Mouse (Mus musculus) hindbrain, embryonic 16.5 days (tissue): ENCODE data around the gene Nudt15. TPM values are rescaled to one million over a fixed set of nuclear protein-coding genes. Genes with fewer than 3 reads are reported as not detected.

ENCODE experiments used
- ATAC-seq: fragments of 200-750 bp; cut with Nextera tagmentation; 2 replicates; pipeline ENCODE4 v1.8.0; 2017; ENCODE audit warnings: moderate TSS enrichment, moderate library complexity
- H3K27ac ChIP-seq: fragments of 300-500 bp; sonication (generic); 2 replicates; pipeline ENCODE4 v1.5.1; 2014; ENCODE audit warnings: low read depth, mild to moderate bottlenecking, control low read depth, low read length, moderate library complexity
- H3K27me3 ChIP-seq: fragments of 300-500 bp; sonication (generic); replicated peaks from 2 replicates; pipeline ENCODE4 v1.6.1; 2014; ENCODE audit warnings: low read length; ENCODE audit not compliant: control insufficient read depth, insufficient read depth
- H3K36me3 ChIP-seq: fragments of 300-500 bp; sonication (generic); 2 replicates; pipeline ENCODE4 v1.6.1; 2014; ENCODE audit warnings: mild to moderate bottlenecking, low read length, moderate library complexity, mixed read lengths; ENCODE audit not compliant: control insufficient read depth, insufficient read depth
- H3K4me1 ChIP-seq: fragments of 300-500 bp; sonication (generic); 2 replicates; pipeline ENCODE4 v1.6.1; 2014; ENCODE audit warnings: low read depth, low read length; ENCODE audit not compliant: control insufficient read depth, insufficient read depth
- H3K4me2 ChIP-seq: fragments of 300-500 bp; sonication (generic); 2 replicates; pipeline ENCODE4 v1.6.1; 2014; ENCODE audit warnings: mild to moderate bottlenecking, low read length, control low read depth, moderate library complexity
- H3K4me3 ChIP-seq: fragments of 300-500 bp; sonication (generic); 2 replicates; pipeline ENCODE4 v1.5.1; 2014; ENCODE audit warnings: mild to moderate bottlenecking, low read length, control low read depth, moderate library complexity
- H3K9ac ChIP-seq: fragments of 300-500 bp; sonication (generic); 2 replicates; pipeline ENCODE4 v1.6.1; 2014; ENCODE audit warnings: low read depth, mild to moderate bottlenecking, control low read depth, low read length, moderate library complexity
- H3K9me3 ChIP-seq: fragments of 300-500 bp; sonication (generic); 2 replicates; pipeline ENCODE4 v1.6.1; 2014; ENCODE audit warnings: mild to moderate bottlenecking, low read length, moderate library complexity; ENCODE audit not compliant: control insufficient read depth
- WGBS: fragments of 180-500 bp; shearing (Covaris S2); extraction: QIAGEN DNeasy Blood & Tissue Kit; methylation state at CpG from one replicate; pipeline ENCODE4 v1.1.7; 2014; 5-methylcytosine and 5-hydroxymethylcytosine counted together
- polyA plus RNA-seq: library from polyadenylated mRNA; unstranded; fragments of >200 nt; fragmentation: Nextera tagmentation; extraction: Ambion mirVana; gene quantifications from 2 replicates; pipeline ENCODE4 v1.2.1, GENCODE M21; 2015

The Nudt15 gene
- polyA plus RNA-seq, 1 experiment from 2014 or later, result 8.5 TPM

DNA sequence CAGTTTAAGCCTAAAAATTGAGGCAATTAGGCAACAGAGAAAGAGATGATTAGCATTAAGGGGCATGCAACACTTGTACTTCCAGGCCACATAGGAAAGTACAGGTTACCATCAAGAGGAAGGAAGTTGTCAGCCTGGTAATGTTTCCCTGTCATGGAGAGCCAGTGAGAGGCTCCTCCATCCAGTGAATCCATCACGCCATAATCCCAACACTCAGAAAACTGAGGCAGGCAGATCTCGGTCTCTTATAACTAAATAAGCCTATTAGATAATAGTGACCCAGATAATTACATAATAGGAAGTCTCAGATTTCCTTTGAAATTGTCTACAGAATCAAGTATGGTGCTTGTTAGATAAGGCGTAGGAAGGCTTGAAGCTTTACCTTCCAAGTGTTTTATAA is 23.9 kb downstream of the Nudt15 start:
- no peaks in the 10 kb centered on the region for H3K36me3 ChIP-seq
- H3K9ac ChIP-seq, result no peak overlapping the region
- H3K4me1 ChIP-seq, result no peaks in the 10 kb centered on the region; the same call in 1 of the 2 replicates
- no peak overlapping the region for H3K4me2 ChIP-seq
- no peak overlapping the region for H3K4me3 ChIP-seq
- H3K27ac ChIP-seq, result no peak overlapping the region
- H3K27me3 ChIP-seq, result peaks cover 3% of the 10 kb centered on the region; the same call in 1 of the 2 replicates
- H3K9me3 ChIP-seq, result no peaks in the 10 kb centered on the region
- no peak for ATAC-seq
- WGBS, result 78% methylated on average over 3 of the region's 3 CpGs

- peaks cover 11% of the 10 kb centered on the region for H3K4me1 ChIP-seq
- H3K9ac ChIP-seq, result peak within 1 kb of the TSS; percentile 93
- peak within 1 kb of the TSS; percentile 72 for H3K27ac ChIP-seq
- WGBS, result under 1% methylated on average over 41 of the region's 41 CpGs
- peak within 1 kb of the TSS; percentile 98 for H3K4me2 ChIP-seq
- no peaks in the 10 kb centered on the region for H3K9me3 ChIP-seq
- peak within 1 kb of the TSS; percentile 94 for H3K4me3 ChIP-seq
- no peaks in the 10 kb centered on the region for H3K27me3 ChIP-seq
- H3K36me3 ChIP-seq, result no peaks in the 10 kb centered on the region
- ATAC-seq, result peak; percentile 97
Measured at GRCm38 (mm10) chr14:73509765-73510423, 38.1 kb downstream of the Nudt15 start, which contains the start of gene Med4. Gene Med4, plus strand, starts transcription at chr14:73510025.

DNA sequence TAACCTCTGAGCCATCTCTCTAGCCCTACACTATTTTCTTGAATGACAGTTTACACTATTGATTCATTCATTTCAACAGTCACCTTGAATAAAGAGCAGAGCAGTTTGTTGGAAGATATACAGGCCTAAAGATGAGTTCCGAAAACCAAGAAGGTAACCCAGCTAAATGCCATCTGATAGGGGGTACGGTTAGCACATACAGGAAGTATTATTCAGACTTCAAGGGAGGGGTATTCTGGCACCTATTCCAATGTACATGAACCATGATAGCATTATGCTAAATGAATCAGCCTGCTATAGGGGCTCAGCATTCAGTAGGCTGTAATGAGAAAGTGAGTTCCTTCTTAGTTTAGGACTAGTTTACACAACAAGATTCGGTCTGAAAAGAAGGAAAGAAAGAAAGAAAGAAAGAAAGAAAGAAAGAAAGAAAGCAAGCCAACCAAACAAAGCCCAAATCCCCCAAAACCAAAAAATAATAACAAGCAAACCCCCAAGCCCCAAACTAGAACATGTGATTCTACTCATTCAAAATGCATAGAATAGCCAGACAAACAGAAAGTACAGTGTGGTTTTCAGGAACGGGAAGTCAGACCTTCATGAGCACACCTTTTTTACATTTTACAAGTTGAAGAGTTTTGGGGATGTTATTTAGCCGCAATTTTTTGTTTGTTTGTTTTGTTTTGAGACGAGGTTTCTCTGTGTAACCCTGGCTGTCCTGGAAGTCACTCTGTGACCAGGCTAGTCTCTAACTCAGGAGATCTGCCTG is 39.2 kb downstream of the Nudt15 start:
- ATAC-seq, result no peak
- peaks cover 11% of the 10 kb centered on the region for H3K4me1 ChIP-seq
- WGBS, result 98% methylated on average over 6 of the region's 6 CpGs
- no peak overlapping the region for H3K4me3 ChIP-seq
- H3K9me3 ChIP-seq, result no peaks in the 10 kb centered on the region
- H3K27me3 ChIP-seq, result no peaks in the 10 kb centered on the region
- H3K9ac ChIP-seq, result no peak overlapping the region
- no peaks in the 10 kb centered on the region for H3K36me3 ChIP-seq
- H3K27ac ChIP-seq, result no peak overlapping the region
- H3K4me2 ChIP-seq, result no peak overlapping the region

DNA sequence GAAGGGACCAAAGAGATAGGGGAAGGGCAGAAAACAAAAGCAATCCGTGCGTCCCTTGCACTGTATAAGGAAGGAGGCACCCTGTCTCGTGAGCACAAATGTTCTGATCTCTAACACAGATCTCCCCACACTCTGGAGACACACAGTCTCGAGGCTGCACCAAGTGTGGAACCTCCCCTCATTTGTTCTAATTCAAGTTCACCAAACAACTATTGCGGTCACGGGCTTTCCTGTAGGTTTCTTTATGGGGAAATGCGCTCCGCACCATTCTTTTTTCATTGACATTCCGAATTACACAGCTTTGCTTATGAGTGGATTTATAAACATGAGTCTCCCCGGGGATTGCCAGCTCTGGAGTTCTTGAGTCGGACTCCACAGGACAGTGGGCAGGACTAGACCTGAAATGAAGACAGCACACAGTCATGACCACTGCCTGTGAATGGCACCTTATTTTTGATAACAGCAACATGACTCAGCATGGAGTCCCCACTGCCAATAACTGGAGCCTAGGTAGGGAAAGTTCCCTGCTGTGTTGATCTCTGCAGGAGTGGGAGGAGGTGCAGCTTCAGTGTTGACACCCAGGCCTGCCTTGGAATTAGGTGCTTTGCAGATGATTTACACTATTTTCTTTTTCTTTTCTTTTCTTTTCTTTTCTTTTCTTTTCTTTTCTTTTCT is 40.2 kb downstream of the Nudt15 start:
- Histone ChIP-seq H3K27ac (no peak overlapping the region), H3K9me3 (no peaks in the 10 kb centered on the region), H3K4me2 (no peak overlapping the region), H3K9ac (no peak overlapping the region), H3K4me1 (peaks cover 11% of the 10 kb centered on the region), H3K27me3 (no peaks in the 10 kb centered on the region), H3K36me3 (no peaks in the 10 kb centered on the region), H3K4me3 (no peak overlapping the region)
- ATAC-seq, result no peak
- 74% methylated on average over 11 of the region's 11 CpGs for WGBS

DNA sequence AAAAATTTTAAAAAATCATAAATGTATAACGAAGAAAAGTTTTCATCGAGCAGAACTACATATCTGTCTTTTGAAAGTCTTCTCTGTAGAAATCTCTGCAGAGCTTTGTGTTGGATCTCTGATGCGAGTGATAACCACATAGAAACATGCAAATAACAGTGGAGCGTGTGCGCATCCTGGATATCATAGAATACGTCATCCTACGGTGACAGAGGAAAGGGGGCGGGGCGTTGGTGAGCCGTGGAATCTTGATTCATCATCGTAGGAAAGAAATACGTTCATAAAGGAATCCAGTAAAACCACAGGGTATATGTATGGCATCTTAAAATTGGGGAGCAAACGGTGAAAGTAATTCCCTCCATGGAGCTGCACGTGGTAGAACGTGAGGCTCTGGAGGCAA is 40.8 kb downstream of the Nudt15 start:
- no peak for ATAC-seq
- 92% methylated on average over 15 of the region's 15 CpGs for WGBS
- Histone ChIP-seq H3K9me3 (no peaks in the 10 kb centered on the region), H3K4me2 (no peak overlapping the region), H3K9ac (no peak overlapping the region), H3K36me3 (no peaks in the 10 kb centered on the region), H3K4me3 (no peak overlapping the region), H3K27me3 (no peaks in the 10 kb centered on the region), H3K4me1 (peaks cover 8% of the 10 kb centered on the region), H3K27ac (no peak overlapping the region)

GRCm38 (mm10) chr14:73506283-73506682 is 41.8 kb downstream of the Nudt15 start:
- WGBS, result 58% methylated on average over 8 of the region's 8 CpGs
- no peak overlapping the region for H3K4me3 ChIP-seq
- no peak for ATAC-seq
- H3K4me1 ChIP-seq, result peaks cover 10% of the 10 kb centered on the region
- H3K4me2 ChIP-seq, result no peak overlapping the region
- H3K9ac ChIP-seq, result no peak overlapping the region
- H3K36me3 ChIP-seq, result no peaks in the 10 kb centered on the region
- H3K27ac ChIP-seq, result no peak overlapping the region
- H3K9me3 ChIP-seq, result no peaks in the 10 kb centered on the region
- H3K27me3 ChIP-seq, result no peaks in the 10 kb centered on the region

- H3K9me3 ChIP-seq, result no peaks in the 10 kb centered on the region
- H3K4me1 ChIP-seq, result 0 out of 2 replicates have a peak, but pooled peaks cover 2% of the 10 kb centered on the region
- H3K27me3 ChIP-seq, result no peaks in the 10 kb centered on the region
- ATAC-seq, result peak; percentile 85
- WGBS, result 50% methylated on average over 13 of the region's 13 CpGs
- H3K27ac ChIP-seq, result peak overlapping the region; percentile 58
- H3K9ac ChIP-seq, result no peak overlapping the region
- H3K4me3 ChIP-seq, result no peak overlapping the region
- no peak overlapping the region for H3K4me2 ChIP-seq
- no peaks in the 10 kb centered on the region for H3K36me3 ChIP-seq
Measured at GRCm38 (mm10) chr14:73503237-73503933, 44.7 kb downstream of the Nudt15 start.

DNA sequence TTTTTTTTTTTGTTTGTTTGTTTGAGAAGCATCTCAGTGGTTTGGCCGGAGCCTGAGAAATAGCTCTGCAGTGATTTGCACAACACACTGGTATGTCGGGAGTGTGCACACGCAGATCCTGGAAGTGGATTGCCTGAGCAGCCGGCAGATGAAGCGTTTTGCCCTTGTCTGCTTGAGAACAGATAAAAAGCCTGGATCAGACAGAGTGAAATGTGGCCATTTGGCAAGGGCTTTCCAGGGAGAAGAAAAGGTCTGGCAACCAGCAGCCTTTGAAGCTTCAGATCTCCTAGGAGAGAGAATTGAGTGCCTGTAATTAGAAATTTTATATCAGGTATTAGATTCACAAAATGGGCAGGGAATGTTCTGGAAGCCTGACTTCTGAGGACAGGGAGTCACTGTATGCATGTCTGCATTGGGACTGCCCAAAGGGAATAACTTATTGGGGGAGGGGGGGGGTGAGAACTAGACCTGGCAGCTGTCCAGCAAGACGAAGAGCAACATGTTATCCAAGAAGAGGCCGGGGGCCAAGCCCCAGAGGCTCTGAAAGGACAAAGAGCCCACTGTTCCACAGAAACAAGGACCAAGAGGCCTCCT is 45.4 kb downstream of the Nudt15 start:
- no peak overlapping the region for H3K4me2 ChIP-seq

More for the DNA sequence above, 45.4 kb downstream of the Nudt15 start:
- H3K36me3 ChIP-seq, result no peaks in the 10 kb centered on the region
- 31% methylated on average over 7 of the region's 7 CpGs for WGBS
- no peak overlapping the region for H3K9ac ChIP-seq
- no peaks in the 10 kb centered on the region for H3K27me3 ChIP-seq
- 0 out of 2 replicates have a peak, but pooled peaks cover 2% of the 10 kb centered on the region for H3K4me1 ChIP-seq
- no peaks in the 10 kb centered on the region for H3K9me3 ChIP-seq
- H3K4me3 ChIP-seq, result no peak overlapping the region
- H3K27ac ChIP-seq, result peak overlapping the region; percentile 58
- ATAC-seq, result peak; percentile 90
